Mouse (Mus musculus) heart, adult 2 months (tissue): ENCODE results near the gene Gpr152.

ENCODE experiments used
- CTCF ChIP-seq: fragments of 200-600 bp; IDR thresholded peaks from 2 replicates; pipeline ENCODE4 v1.8.1; 2022; ENCODE audit warnings: antibody characterized with exemption, mild to moderate bottlenecking, moderate library complexity
- POLR2A ChIP-seq: fragments of 200-500 bp; IDR thresholded peaks from 2 replicates; pipeline ENCODE4 v1.6.1; 2011; ENCODE audit warnings: mild to moderate bottlenecking, low read depth, low read length, control low read depth; ENCODE audit not compliant: insufficient read depth

- no peak for TF ChIP-seq CTCF
- TF ChIP-seq POLR2A: no peak
Observed at GRCm38 (mm10) chr19:4194776-4195650, 55.4 kb downstream of the Gpr152 start.
